Mouse (Mus musculus): Measurements from ENCODE around the gene Mtx2.

The Mtx2 gene

GRCm38 (mm10) chr2:74917880-74918537 is 92.4 kb downstream of the Mtx2 start:
- in situ Hi-C loops (cut with MboI; ENCODE audit: low sequenced_read_pairs), result no loop called here

DNA sequence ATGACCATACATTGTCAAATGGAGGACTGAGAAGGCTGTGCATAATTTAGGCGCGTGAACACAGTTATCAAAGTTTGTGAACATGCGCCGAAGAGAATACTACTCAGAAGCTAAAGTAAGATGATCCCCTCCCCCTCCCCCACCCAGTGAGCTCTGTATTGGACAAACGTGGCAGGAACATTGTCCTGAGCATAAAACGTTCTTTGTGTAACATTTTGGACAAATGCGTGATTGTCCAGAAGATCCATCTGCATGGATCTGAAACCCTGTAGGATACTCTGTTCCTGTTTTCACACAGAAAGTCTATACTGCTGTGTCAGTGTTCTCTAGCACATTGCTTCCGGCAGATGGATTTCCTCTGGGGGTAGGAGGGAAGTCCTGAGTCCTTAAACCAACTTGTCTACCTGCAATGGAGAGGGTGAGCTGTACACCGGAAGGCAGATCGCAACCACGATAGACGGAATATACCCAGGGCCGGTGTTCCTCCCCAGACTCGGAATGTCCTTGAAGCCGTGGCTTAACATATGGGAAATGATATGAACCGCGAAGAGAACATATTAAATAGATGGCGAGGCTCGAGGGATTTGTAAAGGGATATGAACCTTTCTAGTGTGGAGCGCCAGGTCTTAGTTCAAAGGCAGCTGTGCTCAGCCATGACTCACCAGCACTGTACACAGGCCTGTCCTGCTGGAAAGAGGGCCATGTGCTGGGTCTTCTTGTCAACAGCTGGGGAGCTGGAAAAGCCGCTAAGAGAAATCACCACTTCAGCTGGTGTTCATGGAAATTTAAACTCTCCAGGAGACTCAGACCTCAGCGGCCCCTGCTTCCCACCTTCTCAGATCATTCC is 100.6 kb downstream of the Mtx2 start:
- in situ Hi-C loops (cut with MboI; ENCODE audit: low sequenced_read_pairs), result no loop called here
